Comparison of ENCODE assay signal across 8 mouse cellular contexts in the genomic region with DNA sequence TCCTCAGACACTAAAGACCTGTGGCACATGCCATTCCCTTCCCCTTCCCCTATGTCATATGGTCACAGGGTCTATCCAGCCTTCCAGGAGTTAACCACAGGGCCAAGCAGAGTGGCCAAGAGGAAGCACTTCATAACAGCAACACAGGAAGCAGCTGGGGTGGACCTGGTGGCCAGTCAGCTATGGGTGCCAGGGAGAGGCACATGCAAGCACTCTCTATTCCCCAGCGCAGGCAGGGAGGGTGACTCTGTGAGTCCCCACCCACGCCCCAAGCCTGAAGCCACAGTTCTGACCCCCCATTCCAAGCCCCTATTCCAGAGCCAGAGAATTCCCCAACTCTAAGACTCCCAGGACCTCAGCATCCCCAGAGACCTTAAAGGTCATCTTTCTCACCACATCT.
DNase-seq lines count a peak whose midpoint lies in the region; ATAC-seq lines count a peak whose summit lies in the region.

No protein-coding gene starts in this region.

- H3K4me2 ChIP-seq in intestine, embryonic 15.5 days (replicated peaks): 0 out of 2 replicates have a peak overlapping the region, but pooled peaks have one; percentile 89
- no peak overlapping the region for H3K4me2 ChIP-seq in intestine, embryonic 16.5 days (ENCODE audit: low read depth, low read length)
- peak overlapping the region; percentile 80 for H3K4me2 ChIP-seq in heart, embryonic 11.5 days
- H3K4me2 ChIP-seq in forebrain, embryonic 12.5 days: no peak overlapping the region

- no peaks in the 10 kb centered on the region for H3K27me3 ChIP-seq in intestine, embryonic 15.5 days (replicated peaks)
- H3K27me3 ChIP-seq in intestine, embryonic 16.5 days (replicated peaks; ENCODE audit: control insufficient read depth, insufficient read depth, low read length): no peaks in the 10 kb centered on the region
- no peaks in the 10 kb centered on the region for H3K27me3 ChIP-seq in heart, embryonic 11.5 days (ENCODE audit: control insufficient read depth, insufficient read depth, low read length)
- H3K27me3 ChIP-seq in forebrain, embryonic 12.5 days: peaks cover 25% of the 10 kb centered on the region

- H3K9ac ChIP-seq in intestine, embryonic 15.5 days: no peak overlapping the region
- H3K9ac ChIP-seq in intestine, embryonic 16.5 days (ENCODE audit: low read depth, low read length): no peak overlapping the region
- peak overlapping the region; percentile 22; the same call in 1 of the 2 replicates for H3K9ac ChIP-seq in heart, embryonic 11.5 days (ENCODE audit: low read depth, low read length)
- no peak overlapping the region; the same call in 1 of the 2 replicates for H3K9ac ChIP-seq in forebrain, embryonic 12.5 days

- no peak overlapping the region for H3K27ac ChIP-seq in intestine, embryonic 15.5 days
- H3K27ac ChIP-seq in intestine, embryonic 16.5 days (ENCODE audit: low read length): no peak overlapping the region
- H3K27ac ChIP-seq in heart, embryonic 11.5 days (ENCODE audit: low read depth, low read length): no peak overlapping the region
- H3K27ac ChIP-seq in forebrain, embryonic 12.5 days: no peak overlapping the region

- WGBS in intestine, embryonic 15.5 days: 53% methylated on average over 2 of the region's 2 CpGs
- 58% methylated on average over 2 of the region's 2 CpGs for WGBS in intestine, embryonic 16.5 days
- WGBS in heart, embryonic 11.5 days (ENCODE audit: insufficient replicate concordance): 80% methylated on average over 2 of the region's 2 CpGs
- 82% methylated on average over 2 of the region's 2 CpGs for WGBS in forebrain, embryonic 12.5 days

- H3K36me3 ChIP-seq in intestine, embryonic 15.5 days: no peaks in the 10 kb centered on the region
- no peaks in the 10 kb centered on the region for H3K36me3 ChIP-seq in intestine, embryonic 16.5 days (ENCODE audit: control insufficient read depth, insufficient read depth, low read length)
- H3K36me3 ChIP-seq in heart, embryonic 11.5 days (ENCODE audit: control insufficient read depth, insufficient read depth, low read length): no peaks in the 10 kb centered on the region
- no peaks in the 10 kb centered on the region for H3K36me3 ChIP-seq in forebrain, embryonic 12.5 days (replicated peaks)

- intact Hi-C loops in left cerebral cortex, postnatal 25 days (cut with DNase I): no loop called here

- no peaks in the 10 kb centered on the region for H3K9me3 ChIP-seq in intestine, embryonic 15.5 days
- H3K9me3 ChIP-seq in intestine, embryonic 16.5 days (ENCODE audit: control insufficient read depth, low read length): no peaks in the 10 kb centered on the region
- no peaks in the 10 kb centered on the region for H3K9me3 ChIP-seq in heart, embryonic 11.5 days (replicated peaks; ENCODE audit: control insufficient read depth, low read length)
- H3K9me3 ChIP-seq in forebrain, embryonic 12.5 days: no peaks in the 10 kb centered on the region

- DNase-seq in kidney, postnatal 10 days: peak; percentile 71
- DNase-seq in left cerebral cortex, postnatal 25 days (ENCODE audit: low spot score in 2 of 2): no peak

- H3K4me1 ChIP-seq in intestine, embryonic 15.5 days (replicated peaks): peaks cover 38% of the 10 kb centered on the region
- peaks cover 44% of the 10 kb centered on the region for H3K4me1 ChIP-seq in intestine, embryonic 16.5 days (ENCODE audit: control insufficient read depth, insufficient read depth, low read length)
- H3K4me1 ChIP-seq in heart, embryonic 11.5 days (ENCODE audit: control insufficient read depth, insufficient read depth, low read length): peaks cover 83% of the 10 kb centered on the region
- H3K4me1 ChIP-seq in forebrain, embryonic 12.5 days: peaks cover 25% of the 10 kb centered on the region

- H3K4me3 ChIP-seq in intestine, embryonic 15.5 days (replicated peaks): no peak overlapping the region
- no peak overlapping the region for H3K4me3 ChIP-seq in intestine, embryonic 16.5 days (ENCODE audit: low read length)
- H3K4me3 ChIP-seq in heart, embryonic 11.5 days (ENCODE audit: low read depth, low read length): no peak overlapping the region; the same call in 1 of the 2 replicates
- H3K4me3 ChIP-seq in forebrain, embryonic 12.5 days (replicated peaks): no peak overlapping the region

- no peak for ATAC-seq in intestine, embryonic 15.5 days
- no peak for ATAC-seq in intestine, embryonic 16.5 days
- no peak for ATAC-seq in heart, embryonic 11.5 days (replicated peaks; ENCODE audit: insufficient number of reproducible peaks, low FRiP score, low TSS enrichment)
- ATAC-seq in megakaryocyte progenitor cell, adult 5-6 weeks (replicated peaks; ENCODE audit: poor library complexity): peak; percentile 71
- ATAC-seq in forebrain, embryonic 12.5 days (ENCODE audit: low FRiP score): no peak
- ATAC-seq in erythroid progenitor cell, adult 5-6 weeks (replicated peaks; ENCODE audit: low FRiP score, poor library complexity, severe bottlenecking): no peak

Comparison
In these comparisons a context has a peak if more than half of its experiments do, and no peak if none do; other contexts are left out.
1. H3K4me2 ChIP-seq: peak in intestine, embryonic 15.5 days (single experiment) and heart, embryonic 11.5 days (single experiment); none in intestine, embryonic 16.5 days (single experiment) and forebrain, embryonic 12.5 days (single experiment).